Mouse (Mus musculus): ENCODE data around the gene Nfic. TPM values are rescaled to one million over a fixed set of nuclear protein-coding genes. Genes with fewer than 3 reads are reported as not detected.

The Nfic gene
- 100 to 1,000 TPM; 120 to 129 TPM for total RNA-seq (2021)
- long read RNA-seq, experiment 1, partial matches to known transcripts = 2 of 23 reads
- long read RNA-seq, experiment 1, other reads (novel, unspliced or antisense) = 20 of 23 reads
- long read RNA-seq, experiment 2, transcript Nfic-204 (10 exons, 1,655 nt) = minor isoform, 10 of 73 reads
- long read RNA-seq, experiment 2, transcript Nfic-201 (10 exons, 3,348 nt) = major isoform, 12 of 73 reads
- long read RNA-seq, experiment 2, partial matches to known transcripts = 13 of 73 reads
- long read RNA-seq, experiment 2, other reads (novel, unspliced or antisense) = 38 of 73 reads

GRCm38 (mm10) chr10:81455181-81455895, at the start of gene Nfic:
Gene Nfic (minus strand): TSS chr10:81455635.
- DNase-seq (ENCODE audit: low spot score in 2 of 2) = no peak

DNA sequence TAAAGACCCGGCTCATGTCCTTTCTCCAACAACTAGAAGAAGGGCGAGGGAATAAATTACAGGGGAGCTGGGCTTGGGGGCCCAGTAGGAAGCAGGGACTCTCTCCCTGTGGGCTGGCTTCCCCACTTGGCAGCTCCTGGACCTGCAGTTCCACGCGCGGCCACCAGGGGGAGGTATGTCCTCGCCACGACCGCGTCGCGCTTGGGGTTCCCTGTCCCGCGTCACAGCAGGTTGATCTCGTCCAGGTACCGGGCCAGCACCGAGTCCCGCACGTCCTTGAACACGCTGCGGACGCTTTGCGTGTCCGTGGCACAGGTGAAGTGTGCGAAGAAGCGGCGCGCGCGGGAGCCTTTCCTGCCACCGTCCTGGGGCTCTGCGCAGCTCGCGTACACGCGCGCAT, 47.2 kb upstream of the Nfic start:
- peak; percentile 78 to 87 for DNase-seq (ENCODE audit: low spot score in 2 of 2)

- no peak for DNase-seq (ENCODE audit: low spot score in 2 of 2)
Observed at GRCm38 (mm10) chr10:81501863-81502262, 46.4 kb upstream of the Nfic start.

GRCm38 (mm10) chr10:81500032-81500431, 44.6 kb upstream of the Nfic start, which contains the start of gene S1pr4:
Gene S1pr4 (minus strand): TSS chr10:81500132.
- DNase-seq (ENCODE audit: low spot score in 2 of 2) = no peak

DNA sequence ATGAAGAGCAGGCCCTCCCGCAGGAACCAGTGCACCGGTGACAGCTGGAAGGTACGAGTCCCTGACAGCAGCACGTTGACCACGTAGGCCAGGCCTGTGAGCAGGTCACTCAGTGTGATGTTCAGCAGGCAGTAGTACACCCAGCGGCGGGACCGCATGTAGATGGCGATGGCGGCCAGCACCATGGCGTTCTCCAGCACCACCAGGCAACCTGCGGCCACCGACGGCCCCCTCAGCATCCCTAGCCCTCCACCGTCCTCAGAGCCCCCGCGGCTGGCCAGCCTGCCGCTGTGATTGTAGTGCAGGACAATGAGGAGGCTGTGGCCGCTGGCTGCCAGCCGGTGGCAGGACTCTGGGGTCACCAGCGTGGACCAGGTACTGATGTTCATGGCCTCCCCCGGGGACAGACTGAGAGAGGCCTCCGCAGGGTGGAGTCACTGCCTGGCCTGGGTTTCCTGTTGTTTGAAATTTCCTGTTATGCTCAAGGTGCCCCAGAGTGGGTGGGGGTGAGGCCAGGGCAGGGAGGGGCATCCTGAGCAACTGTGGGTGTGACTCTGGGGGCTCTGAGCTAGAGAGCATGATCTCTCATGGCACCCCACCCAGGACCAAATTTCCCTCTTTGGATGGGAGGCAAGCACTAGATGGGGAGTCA, 43.9 kb upstream of the Nfic start:
- no peak for DNase-seq (ENCODE audit: low spot score in 2 of 2)

GRCm38 (mm10) chr10:81498316-81499249, 43.1 kb upstream of the Nfic start:
- DNase-seq (ENCODE audit: low spot score in 2 of 2) = no peak

- no peak for DNase-seq (ENCODE audit: low spot score in 2 of 2)
Observed at GRCm38 (mm10) chr10:81497401-81498270, 42.2 kb upstream of the Nfic start.

GRCm38 (mm10) chr10:81496969-81497368, 41.5 kb upstream of the Nfic start:
- no peak for DNase-seq (ENCODE audit: low spot score in 2 of 2)

DNA sequence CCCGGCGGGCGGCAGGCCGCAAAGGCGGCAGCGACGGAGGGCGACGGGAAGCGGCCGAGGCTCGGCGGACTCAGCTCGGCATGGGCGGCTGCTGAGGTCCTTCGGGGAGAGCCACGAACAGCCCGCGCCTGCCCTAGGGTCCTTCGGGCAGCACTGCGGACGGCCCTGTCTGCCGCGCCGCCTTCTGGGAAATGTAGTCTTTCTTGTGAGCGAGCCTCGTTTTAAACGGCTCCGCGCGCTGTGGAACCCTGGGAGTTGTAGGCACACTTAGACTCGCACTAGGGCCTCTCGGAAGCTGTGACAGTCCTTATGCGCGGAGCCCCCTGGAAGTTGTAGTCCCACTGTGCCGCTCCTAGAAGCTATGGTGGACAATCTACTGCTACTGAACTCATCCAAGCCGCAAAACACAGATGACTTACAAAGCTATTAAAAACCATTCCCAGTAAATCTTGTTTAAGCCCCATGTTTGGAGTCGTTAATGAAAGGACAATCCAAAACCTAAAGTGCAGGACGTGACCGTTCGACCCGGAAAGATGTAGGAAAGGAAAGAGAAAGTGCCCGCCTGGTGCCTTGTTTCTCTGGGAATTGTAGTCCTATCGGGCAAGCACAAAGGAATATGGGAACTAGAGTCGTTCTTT, 40.9 kb upstream of the Nfic start, which contains the start of gene Ncln:
Gene Ncln (minus strand): TSS at position 129 of the 638 bp plus-strand sequence.
- peak; percentile 90 to 93 for DNase-seq (ENCODE audit: low spot score in 2 of 2)

- DNase-seq (ENCODE audit: low spot score in 2 of 2) = no peak
Observed at GRCm38 (mm10) chr10:81495616-81496263, 40.3 kb upstream of the Nfic start.

DNA sequence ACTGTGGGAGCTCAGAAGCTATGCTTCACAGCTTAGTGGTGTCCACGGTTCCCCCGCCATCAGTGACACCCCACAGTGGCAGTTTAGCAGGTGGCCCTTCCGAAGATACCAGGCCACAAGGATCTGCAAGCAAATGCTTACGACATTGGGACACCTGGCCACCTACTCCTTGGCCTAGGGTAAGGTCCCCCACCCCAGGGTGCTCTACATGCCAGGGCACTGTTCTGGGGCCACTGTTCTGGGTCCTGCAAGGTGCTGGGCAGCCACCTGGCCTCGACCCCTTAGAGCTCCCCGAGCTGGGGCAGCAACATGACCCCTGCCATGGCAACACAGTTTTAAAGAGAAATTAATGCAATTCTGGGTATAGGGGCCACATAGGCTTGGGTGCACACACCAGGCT, 39.7 kb upstream of the Nfic start:
- no peak for DNase-seq (ENCODE audit: low spot score in 2 of 2)

DNA sequence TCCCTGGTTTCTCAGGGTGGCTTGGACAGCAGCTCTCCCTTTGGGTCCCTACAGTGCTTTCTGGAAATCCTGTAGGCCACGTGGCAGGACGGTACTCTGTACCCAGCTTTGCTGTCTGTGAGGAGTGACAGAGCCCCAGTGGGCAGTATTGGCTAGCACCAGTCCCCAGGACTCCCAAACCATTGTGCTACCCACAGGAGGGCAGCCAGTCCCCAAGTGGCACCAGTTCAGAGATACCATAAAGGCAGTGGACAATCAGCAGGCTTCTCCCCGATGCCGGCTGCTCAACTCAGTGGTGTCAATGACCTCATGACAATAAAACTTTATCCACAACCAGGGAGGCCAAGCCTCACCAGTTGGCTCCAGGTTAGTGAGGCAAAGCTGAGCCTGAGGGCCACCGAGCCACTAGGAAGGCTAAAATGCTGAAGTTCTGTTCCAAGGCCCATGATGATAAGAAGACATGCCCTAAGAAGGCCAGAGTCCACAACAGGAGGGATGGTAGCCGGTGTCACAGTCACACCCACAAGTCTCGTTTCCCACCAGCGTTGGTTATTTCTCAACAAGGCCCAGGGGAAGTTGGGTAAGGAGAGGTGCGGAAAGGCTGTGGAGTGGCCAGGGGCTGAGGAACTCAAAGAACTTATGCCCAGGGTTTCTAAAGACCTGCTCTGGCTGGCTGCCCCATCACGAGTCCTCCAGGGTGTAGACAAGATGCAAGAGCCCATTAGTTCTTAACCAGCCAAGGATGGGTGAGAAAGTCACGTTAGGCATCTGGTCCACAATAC, 39.0 kb upstream of the Nfic start:
- DNase-seq (ENCODE audit: low spot score in 2 of 2) = no peak

DNA sequence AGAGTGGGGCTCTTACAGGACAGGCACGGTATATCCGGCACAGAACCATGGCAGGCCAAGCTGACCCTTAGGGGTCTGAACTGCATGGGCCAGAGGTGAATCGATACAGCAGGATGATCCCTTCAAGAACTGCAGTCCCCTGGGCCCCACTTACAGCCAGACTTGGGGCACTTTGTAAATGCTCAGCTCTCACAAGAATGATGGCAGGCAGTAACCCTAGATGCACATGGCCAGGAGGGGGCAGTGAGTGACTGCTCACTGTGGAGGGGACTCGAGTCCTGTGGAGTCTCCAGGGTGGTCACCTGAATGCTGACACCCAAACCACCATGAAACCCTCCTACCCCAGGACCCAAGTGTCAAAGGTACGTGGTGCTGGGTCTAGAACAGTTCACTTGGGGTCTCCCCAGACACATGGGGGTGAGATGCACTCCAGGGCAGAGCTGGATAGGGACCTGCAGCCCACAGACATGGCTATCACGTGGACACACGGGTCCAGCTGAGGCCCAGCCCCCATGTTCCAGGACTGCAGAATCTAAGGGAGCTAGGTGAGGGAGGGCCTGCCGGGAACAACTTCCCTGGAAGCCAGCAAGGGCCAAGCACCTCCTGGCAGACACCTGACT, 38.3 kb upstream of the Nfic start:
- no peak for DNase-seq (ENCODE audit: low spot score in 2 of 2)

DNA sequence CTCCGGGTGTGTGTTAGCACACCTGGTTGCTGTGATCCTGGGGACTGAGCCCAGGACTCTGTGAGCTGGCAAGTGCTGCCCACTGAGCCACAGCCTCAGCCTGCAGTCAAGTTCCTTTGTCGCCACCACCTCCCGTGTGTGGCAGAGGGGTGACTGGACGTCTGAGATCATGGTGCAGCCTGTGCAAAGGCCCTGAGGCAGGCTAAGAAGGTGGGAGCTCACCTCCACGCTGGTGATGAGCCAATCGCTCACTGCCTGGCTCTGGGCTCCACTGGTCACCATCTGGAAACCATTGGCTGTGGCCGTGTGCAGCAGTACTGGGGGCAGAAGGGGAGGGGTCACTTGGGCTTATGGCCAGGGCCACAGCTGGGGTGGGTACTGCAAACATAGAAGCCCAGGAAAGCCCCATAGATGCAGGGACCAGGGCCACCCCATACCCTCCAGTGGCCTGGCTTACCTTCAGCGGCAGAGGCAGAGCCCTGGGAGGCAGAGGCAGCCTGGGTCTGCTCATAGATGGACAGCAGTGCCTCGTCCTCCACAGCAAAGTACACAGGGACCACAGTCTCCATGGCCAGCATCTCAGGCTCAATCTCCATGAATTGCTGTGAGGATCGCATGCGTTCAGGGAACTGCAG, 37.3 kb upstream of the Nfic start:
- no peak for DNase-seq (ENCODE audit: low spot score in 2 of 2)

GRCm38 (mm10) chr10:81491018-81491417, 35.6 kb upstream of the Nfic start:
- DNase-seq (ENCODE audit: low spot score in 2 of 2) = no peak

GRCm38 (mm10) chr10:81489941-81490340, 34.5 kb upstream of the Nfic start:
- no peak for DNase-seq (ENCODE audit: low spot score in 2 of 2)

DNA sequence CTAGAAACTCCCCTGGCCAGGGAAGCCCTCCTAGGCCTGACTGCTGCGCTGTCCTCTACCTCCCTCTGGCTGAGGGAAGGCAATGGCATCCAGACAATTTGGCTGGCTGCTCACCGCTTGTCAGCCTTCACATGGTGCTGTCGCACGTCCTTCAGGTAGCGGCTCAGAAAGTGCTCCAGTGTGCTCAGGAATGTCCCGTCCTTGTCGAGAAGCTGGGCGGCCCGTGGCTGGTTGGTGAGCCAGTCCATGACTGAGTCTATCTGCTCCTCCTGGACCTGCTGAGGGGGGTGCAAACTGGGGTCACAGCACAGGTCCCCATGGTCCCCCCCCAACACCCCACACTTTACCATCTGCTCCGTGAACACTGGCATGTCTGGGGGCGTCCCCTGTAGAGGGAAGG, 32.6 kb upstream of the Nfic start:
- no peak for DNase-seq (ENCODE audit: low spot score in 2 of 2)

Data from adrenal gland, postnatal 4 days (tissue).